Mouse (Mus musculus) limb, embryonic 12.5 days (tissue): ENCODE measurements around the gene Cdc42ep1. TPM values are rescaled to one million over a fixed set of nuclear protein-coding genes. Genes with fewer than 3 reads are reported as not detected.

ENCODE experiments used
- microRNA-seq: library from miRNA; unstranded; fragments of <30 nt; microRNA quantifications from one replicate; pipeline ENCODE4, GENCODE M21; 2017
- polyA plus RNA-seq: library from polyadenylated mRNA; unstranded; fragments of >200 nt; fragmentation: Nextera tagmentation; extraction: Ambion mirVana; gene quantifications from 2 replicates; pipeline ENCODE4 v1.2.1, GENCODE M21; 2016

The Cdc42ep1 gene
- polyA plus RNA-seq, 1 experiment from 2014 or later = 14.3 TPM

Small RNA genes within 50 kb of the gene (microRNA-seq; reads per million reads assigned to microRNA genes)
- gene Mir6955 = not detected

Other genes starting within 250 kb of the Cdc42ep1 start
- gene Cyth4, start 245.6 kb upstream of the Cdc42ep1 start, polyA plus RNA-seq = 5.1 TPM in 2 replicates
- 0.03 and 0.27 TPM in 2 replicates for gene Elfn2, start 123.9 kb upstream of the Cdc42ep1 start, polyA plus RNA-seq
- 12.1 and 12.4 TPM in 2 replicates for gene Mfng, start 69.1 kb upstream of the Cdc42ep1 start, polyA plus RNA-seq
- 3.3 and 4.2 TPM in 2 replicates for gene Card10, start 39.6 kb upstream of the Cdc42ep1 start, polyA plus RNA-seq
- gene Lgals2, start 12.9 kb downstream of the Cdc42ep1 start, polyA plus RNA-seq = not detected in 2 replicates
- 45.9 and 47.4 TPM in 2 replicates for gene Gga1, start 34.6 kb downstream of the Cdc42ep1 start, polyA plus RNA-seq
- 0.16 and 0.41 TPM in 2 replicates for gene Gm49510, start 57.0 kb downstream of the Cdc42ep1 start, polyA plus RNA-seq
- 37.0 and 40.3 TPM in 2 replicates for gene Sh3bp1, start 57.1 kb downstream of the Cdc42ep1 start, polyA plus RNA-seq
- gene Pdxp, start 71.3 kb downstream of the Cdc42ep1 start, polyA plus RNA-seq = 36.5 and 36.8 TPM in 2 replicates
- 922 and 966 TPM in 2 replicates for gene Lgals1, start 84.1 kb downstream of the Cdc42ep1 start, polyA plus RNA-seq
- 61.1 and 61.6 TPM in 2 replicates for gene Nol12, start 92.3 kb downstream of the Cdc42ep1 start, polyA plus RNA-seq
- gene Triobp, start 105.1 kb downstream of the Cdc42ep1 start, polyA plus RNA-seq = 37.9 and 42.2 TPM in 2 replicates
- gene H1f0, start 185.8 kb downstream of the Cdc42ep1 start, polyA plus RNA-seq = 677 and 728 TPM in 2 replicates
- 0.18 TPM in 1 of 2 replicates, not detected in the other for gene Galr3, start 199.3 kb downstream of the Cdc42ep1 start, polyA plus RNA-seq
- 63.7 and 67.1 TPM in 2 replicates for gene Ankrd54, start 220.3 kb downstream of the Cdc42ep1 start, polyA plus RNA-seq
- gene Eif3l, start 232.6 kb downstream of the Cdc42ep1 start, polyA plus RNA-seq = 232 and 241 TPM in 2 replicates